Mouse (Mus musculus): ENCODE results near the gene Abl2. TPM values are rescaled to one million over a fixed set of nuclear protein-coding genes. Genes with fewer than 3 reads are reported as not detected.

Gene Abl2
- polyA plus RNA-seq, 2 experiments, result 1.2 to 1.6 TPM

GRCm38 (mm10) chr1:156616989-156617598 lies 58.5 kb downstream of the Abl2 start:
- 9% methylated on average over 12 of the region's 12 CpGs for WGBS (ENCODE audit: insufficient replicate concordance)

GRCm38 (mm10) chr1:156617811-156618210 lies 59.2 kb downstream of the Abl2 start:
- DNase-seq (ENCODE audit: low read depth in 3 of 3, low spot score in 3 of 3) (no peak), ATAC-seq (ENCODE audit: insufficient read depth) (no peak)
- H3K27ac ChIP-seq, result no peak overlapping the region
- no peaks in the 10 kb centered on the region for H3K9me3 ChIP-seq (ENCODE audit: control insufficient read depth, low read length)
- H3K36me3 ChIP-seq (replicated peaks; ENCODE audit: control insufficient read depth, insufficient read depth, low read depth), result no peaks in the 10 kb centered on the region
- peaks cover 23 to 37% of the 10 kb centered on the region in 2 experiments for H3K4me1 ChIP-seq (replicated peaks; ENCODE audit: control insufficient read depth in 2 of 2, insufficient read depth in 2 of 2, low read length in 1 of 2)
- peak overlapping the region; percentile 67 for H3K4me2 ChIP-seq (ENCODE audit: low read depth)
- no peak overlapping the region for H3K9ac ChIP-seq (replicated peaks)
- H3K27me3 ChIP-seq (ENCODE audit: control insufficient read depth, insufficient read depth, low read length), result no peaks in the 10 kb centered on the region
- WGBS (ENCODE audit: insufficient replicate concordance), result 21% methylated on average over 4 of the region's 4 CpGs
- H3K4me3 ChIP-seq (ENCODE audit: insufficient read depth in 1 of 2, low read depth in 2 of 2, low read length in 2 of 2), result no peak overlapping the region
- no peak for TF ChIP-seq CTCF (IDR thresholded peaks at IDR 0.05; ENCODE audit: low read depth)
- TF ChIP-seq EP300 (IDR thresholded peaks at IDR 0.05; ENCODE audit: low read depth), result no peak

More at GRCm38 (mm10) chr1:156616989-156617598, 58.5 kb downstream of the Abl2 start:
- Histone ChIP-seq H3K27me3 (ENCODE audit: control insufficient read depth, insufficient read depth, low read length) (no peaks in the 10 kb centered on the region), H3K27ac (peak overlapping the region; percentile 3; the same call in 1 of the 2 replicates), H3K4me3 (ENCODE audit: insufficient read depth in 1 of 2, low read depth in 2 of 2, low read length in 2 of 2) (peak overlapping the region; percentile 40 to 49), H3K4me1 (replicated peaks; ENCODE audit: control insufficient read depth in 2 of 2, insufficient read depth in 2 of 2, low read length in 1 of 2) (peaks cover 23 to 37% of the 10 kb centered on the region in 2 experiments), H3K4me2 (ENCODE audit: low read depth) (peak overlapping the region; percentile 67), H3K9me3 (ENCODE audit: control insufficient read depth, low read length) (no peaks in the 10 kb centered on the region), H3K36me3 (replicated peaks; ENCODE audit: control insufficient read depth, insufficient read depth, low read depth) (no peaks in the 10 kb centered on the region), H3K9ac (replicated peaks) (peak overlapping the region; percentile 54)
- ATAC-seq (ENCODE audit: insufficient read depth), result 0 out of 2 replicates have a peak, but pooled peaks have one; percentile 31
- peak in 1 of 3 experiments; percentile 38 for DNase-seq (ENCODE audit: low read depth in 3 of 3, low spot score in 3 of 3)
- TF ChIP-seq EP300 (IDR thresholded peaks at IDR 0.05; ENCODE audit: low read depth) (no peak), CTCF (IDR thresholded peaks at IDR 0.05; ENCODE audit: low read depth) (no peak)

DNA sequence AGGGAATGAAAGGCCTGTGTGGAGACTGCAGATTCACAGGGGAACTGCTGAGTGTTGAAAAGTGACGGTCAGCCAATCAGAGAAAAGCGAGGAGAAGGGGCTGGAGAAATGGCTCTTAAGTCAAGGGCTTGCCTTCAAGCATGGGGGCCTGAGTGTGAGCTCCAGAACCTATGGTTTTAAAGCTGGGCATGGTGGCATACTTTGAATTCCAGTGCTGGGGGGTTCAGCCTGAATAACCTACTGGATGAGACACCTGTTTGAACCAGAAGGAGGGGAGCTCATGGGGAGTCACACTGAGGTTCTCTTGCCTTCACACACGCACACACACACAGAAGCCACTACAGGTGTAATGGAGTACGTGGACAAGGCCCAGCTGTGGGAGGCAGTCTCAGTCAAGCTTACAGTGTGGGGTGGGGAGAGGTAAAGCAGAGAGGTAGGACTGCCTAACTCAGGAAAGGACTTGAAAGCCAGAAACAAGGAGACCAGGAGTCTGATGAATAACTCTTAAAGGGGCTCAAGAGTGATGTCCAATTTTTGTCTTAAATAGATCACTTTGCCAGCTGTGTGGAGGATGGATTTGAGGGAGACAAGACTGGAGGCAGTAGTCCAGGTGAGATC lies 61.8 kb downstream of the Abl2 start:
- TF ChIP-seq CTCF (IDR thresholded peaks at IDR 0.05; ENCODE audit: low read depth) (no peak), EP300 (IDR thresholded peaks at IDR 0.05; ENCODE audit: low read depth) (no peak)
- Histone ChIP-seq H3K4me1 (replicated peaks; ENCODE audit: control insufficient read depth in 2 of 2, insufficient read depth in 2 of 2, low read length in 1 of 2) (peaks cover 19 to 29% of the 10 kb centered on the region in 2 experiments), H3K4me3 (ENCODE audit: insufficient read depth in 1 of 2, low read depth in 2 of 2, low read length in 2 of 2) (no peak overlapping the region), H3K9ac (replicated peaks) (no peak overlapping the region), H3K4me2 (ENCODE audit: low read depth) (no peak overlapping the region), H3K27me3 (ENCODE audit: control insufficient read depth, insufficient read depth, low read length) (no peaks in the 10 kb centered on the region), H3K9me3 (ENCODE audit: control insufficient read depth, low read length) (no peaks in the 10 kb centered on the region), H3K36me3 (replicated peaks; ENCODE audit: control insufficient read depth, insufficient read depth, low read depth) (no peaks in the 10 kb centered on the region), H3K27ac (no peak overlapping the region)
- DNase-seq (ENCODE audit: low read depth in 3 of 3, low spot score in 3 of 3) (no peak), ATAC-seq (ENCODE audit: insufficient read depth) (no peak)
- WGBS (ENCODE audit: insufficient replicate concordance), result 70% methylated on average over 4 of the region's 4 CpGs

DNA sequence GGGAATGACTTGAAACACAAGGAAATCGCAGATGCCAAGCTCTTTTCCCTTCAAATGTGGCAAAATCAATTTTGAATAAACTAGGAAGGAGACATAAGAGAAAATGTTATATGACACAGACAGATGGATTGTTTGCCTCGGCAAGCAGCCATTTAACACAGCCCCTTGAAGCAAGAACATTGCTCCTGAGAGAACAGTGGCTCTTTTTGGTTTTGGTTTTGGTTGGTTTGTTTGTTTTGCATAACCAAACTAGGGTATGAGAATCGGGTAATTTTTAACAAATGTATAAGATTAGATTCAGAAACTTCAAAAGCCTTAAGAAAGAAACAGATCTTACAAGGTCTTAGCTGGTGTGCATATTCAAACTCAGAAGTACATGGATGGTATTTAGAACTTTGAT lies 62.4 kb downstream of the Abl2 start:
- no peaks in the 10 kb centered on the region for H3K27me3 ChIP-seq (ENCODE audit: control insufficient read depth, insufficient read depth, low read length)
- DNase-seq (ENCODE audit: low read depth in 3 of 3, low spot score in 3 of 3) (no peak), ATAC-seq (ENCODE audit: insufficient read depth) (no peak)
- WGBS (ENCODE audit: insufficient replicate concordance), result 70% methylated on average over 3 of the region's 3 CpGs
- peaks cover 2% of the 10 kb centered on the region; the same call in 1 of the 2 replicates for H3K36me3 ChIP-seq (replicated peaks; ENCODE audit: control insufficient read depth, insufficient read depth, low read depth)
- H3K9me3 ChIP-seq (ENCODE audit: control insufficient read depth, low read length), result no peaks in the 10 kb centered on the region
- H3K4me3 ChIP-seq (ENCODE audit: insufficient read depth in 1 of 2, low read depth in 2 of 2, low read length in 2 of 2), result no peak overlapping the region
- TF ChIP-seq EP300 (IDR thresholded peaks at IDR 0.05; ENCODE audit: low read depth), result no peak
- no peak for TF ChIP-seq CTCF (IDR thresholded peaks at IDR 0.05; ENCODE audit: low read depth)
- no peak overlapping the region for H3K4me2 ChIP-seq (ENCODE audit: low read depth)
- H3K4me1 ChIP-seq (replicated peaks; ENCODE audit: control insufficient read depth in 2 of 2, insufficient read depth in 2 of 2, low read length in 1 of 2), result peaks cover 15 to 23% of the 10 kb centered on the region in 2 experiments
- H3K9ac ChIP-seq (replicated peaks), result no peak overlapping the region
- H3K27ac ChIP-seq, result no peak overlapping the region

DNA sequence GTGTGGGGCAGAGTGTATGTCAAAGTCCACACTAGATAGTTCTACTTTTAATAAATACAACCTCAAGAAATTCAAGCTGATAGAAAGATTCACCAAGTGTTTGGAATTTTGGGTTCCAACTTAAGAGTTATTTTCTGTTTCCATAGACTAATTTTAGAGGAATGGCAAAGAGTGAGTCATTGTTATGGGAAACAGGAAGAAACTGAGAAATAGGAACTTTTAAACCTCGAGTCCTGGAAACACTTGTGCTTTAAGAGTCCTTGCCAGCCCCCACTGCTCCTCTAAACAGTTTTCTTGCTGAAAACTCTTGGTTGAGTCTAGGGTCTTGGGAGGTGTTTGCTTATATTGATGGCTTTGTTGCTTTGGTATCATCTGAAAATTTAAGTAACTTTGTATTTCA lies 65.6 kb downstream of the Abl2 start:
- Histone ChIP-seq H3K27ac (no peak overlapping the region), H3K9me3 (ENCODE audit: control insufficient read depth, low read length) (no peaks in the 10 kb centered on the region), H3K36me3 (replicated peaks; ENCODE audit: control insufficient read depth, insufficient read depth, low read depth) (peaks cover 3% of the 10 kb centered on the region; the same call in 1 of the 2 replicates), H3K4me3 (ENCODE audit: insufficient read depth in 1 of 2, low read depth in 2 of 2, low read length in 2 of 2) (no peak overlapping the region), H3K27me3 (ENCODE audit: control insufficient read depth, insufficient read depth, low read length) (no peaks in the 10 kb centered on the region), H3K4me2 (ENCODE audit: low read depth) (no peak overlapping the region), H3K9ac (replicated peaks) (no peak overlapping the region), H3K4me1 (replicated peaks; ENCODE audit: control insufficient read depth in 2 of 2, insufficient read depth in 2 of 2, low read length in 1 of 2) (peaks cover 0 to 2% of the 10 kb centered on the region in 2 experiments; a peak in 3 of 4 replicates)
- TF ChIP-seq EP300 (IDR thresholded peaks at IDR 0.05; ENCODE audit: low read depth), result no peak
- TF ChIP-seq CTCF (IDR thresholded peaks at IDR 0.05; ENCODE audit: low read depth), result no peak
- ATAC-seq (ENCODE audit: insufficient read depth) (no peak), DNase-seq (ENCODE audit: low read depth in 3 of 3, low spot score in 3 of 3) (no peak)
- WGBS (ENCODE audit: insufficient replicate concordance), result 30% methylated on average over 1 of the region's 1 CpGs

Data from liver, embryonic 14.5 days (tissue).